Mouse (Mus musculus) left cerebral cortex, adult 18-20 months (tissue): ENCODE measurements around the gene Tnip2. TPM values are rescaled to one million over a fixed set of nuclear protein-coding genes. Genes with fewer than 3 reads are reported as not detected.
A peak's percentile ranks its signal among the peaks of the same experiment; 100 is the strongest.

Experiments
- DNase-seq, 2 experiments: peaks; one replicate each; pipeline ENCODE4 v3.0.0; 2021 to 2022; ENCODE audit warnings: low spot score in 2 of 2, mixed read lengths in 1 of 2
- long read RNA-seq, 2 experiments: library from polyadenylated mRNA; stranded (forward); transcript quantifications; one replicate each; pipeline ENCODE4 v2.0.0; 2021
- total RNA-seq, 2 experiments: library from RNA; stranded (reverse); gene quantifications; 2 replicates each; pipeline ENCODE4 v1.2.3; 2021

The Tnip2 gene
- total RNA-seq: 10 to 100 TPM; 20.2 to 22.0 TPM
- long read RNA-seq, experiment 1, transcript Tnip2-202 (6 exons, 1,987 nt): major isoform, 8 of 25 reads
- long read RNA-seq, experiment 1, partial matches to known transcripts: 1 of 25 reads
- long read RNA-seq, experiment 1, other reads (novel, unspliced or antisense): 15 of 25 reads
- long read RNA-seq, experiment 2, transcript Tnip2-202 (6 exons, 1,987 nt): major isoform, 6 of 12 reads
- long read RNA-seq, experiment 2, partial matches to known transcripts: 1 of 12 reads
- long read RNA-seq, experiment 2, other reads (novel, unspliced or antisense): 3 of 12 reads

DNA sequence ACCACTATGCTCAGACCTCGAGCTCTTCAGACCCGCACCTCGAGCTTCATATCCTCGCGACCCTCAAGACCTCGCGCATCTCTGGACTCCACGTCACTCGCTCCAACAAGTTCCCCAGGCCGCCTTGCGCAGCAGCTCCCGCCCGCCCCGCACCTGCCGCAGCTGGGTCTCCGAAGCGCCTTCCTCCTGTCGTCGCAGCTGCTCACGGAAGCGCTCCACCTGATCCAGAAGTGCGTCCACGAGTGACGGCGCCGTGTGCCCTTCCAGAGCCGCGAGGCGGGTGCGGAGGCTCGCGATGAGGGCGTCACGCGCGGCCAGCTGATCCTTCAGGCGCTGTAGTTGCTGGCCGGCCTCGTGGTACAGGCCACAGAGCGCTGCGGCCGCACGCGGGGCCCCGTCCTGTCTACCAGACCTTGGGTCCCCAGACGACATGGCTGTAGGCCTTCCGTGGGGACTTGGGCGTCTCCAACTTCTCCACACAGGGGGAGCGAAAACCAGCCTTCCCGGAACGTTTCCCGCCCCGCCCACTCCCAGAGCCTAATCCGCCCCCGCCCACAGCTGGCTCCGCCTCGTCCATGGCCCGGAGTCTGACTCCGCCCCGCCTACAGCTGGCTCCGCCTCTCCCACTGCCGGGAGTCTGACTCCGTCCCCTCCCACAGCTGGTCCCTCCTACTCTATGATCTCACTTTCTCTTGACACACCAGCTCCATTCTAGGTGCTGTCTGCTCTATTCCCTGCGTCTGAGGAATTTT, at the start of gene Tnip2:
Gene Tnip2 (minus strand): TSS at position 526 of the 752 bp plus-strand sequence.
- peak; percentile 88 to 92 for DNase-seq

DNA sequence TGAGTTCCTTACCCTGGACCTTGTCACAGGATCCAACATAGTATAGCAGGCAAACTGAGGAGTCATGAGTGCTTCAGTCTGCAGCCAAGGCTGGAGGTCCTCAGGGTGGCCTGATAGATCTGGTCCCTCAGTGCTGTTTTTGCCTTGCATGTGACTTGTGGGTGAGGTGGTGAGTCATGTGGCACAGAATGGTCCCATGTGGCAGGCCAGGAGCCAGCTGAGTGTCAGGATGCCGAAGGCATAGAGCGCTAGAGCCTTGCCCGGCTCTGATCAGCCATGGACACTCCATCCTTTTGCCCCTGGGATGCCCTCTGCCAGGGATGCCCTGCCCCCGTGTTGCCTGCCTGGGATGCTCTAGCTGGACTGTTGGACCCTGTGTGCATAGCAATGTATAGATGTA, 38.0 kb upstream of the Tnip2 start:
- no peak for DNase-seq

DNA sequence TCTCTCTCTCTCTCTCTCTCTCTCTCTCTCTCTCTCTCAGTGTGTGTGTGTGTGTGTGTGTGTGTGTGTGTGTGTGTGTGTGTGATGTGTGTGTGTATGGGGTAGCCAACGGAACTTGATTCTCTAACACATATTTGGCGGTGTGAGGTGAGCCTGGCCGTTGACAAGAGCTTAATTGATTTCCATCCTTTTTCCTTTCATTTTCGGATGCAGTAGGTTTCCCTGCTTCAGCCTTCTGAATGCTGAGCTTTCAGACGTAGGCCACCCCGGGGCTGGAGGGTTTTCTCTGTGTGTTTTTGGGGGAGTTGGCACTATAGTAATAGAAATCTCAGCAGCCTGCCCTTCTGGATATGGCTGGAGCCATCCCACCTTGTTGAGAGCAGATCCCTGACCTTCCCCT, 36.5 kb upstream of the Tnip2 start:
- DNase-seq: no peak

DNA sequence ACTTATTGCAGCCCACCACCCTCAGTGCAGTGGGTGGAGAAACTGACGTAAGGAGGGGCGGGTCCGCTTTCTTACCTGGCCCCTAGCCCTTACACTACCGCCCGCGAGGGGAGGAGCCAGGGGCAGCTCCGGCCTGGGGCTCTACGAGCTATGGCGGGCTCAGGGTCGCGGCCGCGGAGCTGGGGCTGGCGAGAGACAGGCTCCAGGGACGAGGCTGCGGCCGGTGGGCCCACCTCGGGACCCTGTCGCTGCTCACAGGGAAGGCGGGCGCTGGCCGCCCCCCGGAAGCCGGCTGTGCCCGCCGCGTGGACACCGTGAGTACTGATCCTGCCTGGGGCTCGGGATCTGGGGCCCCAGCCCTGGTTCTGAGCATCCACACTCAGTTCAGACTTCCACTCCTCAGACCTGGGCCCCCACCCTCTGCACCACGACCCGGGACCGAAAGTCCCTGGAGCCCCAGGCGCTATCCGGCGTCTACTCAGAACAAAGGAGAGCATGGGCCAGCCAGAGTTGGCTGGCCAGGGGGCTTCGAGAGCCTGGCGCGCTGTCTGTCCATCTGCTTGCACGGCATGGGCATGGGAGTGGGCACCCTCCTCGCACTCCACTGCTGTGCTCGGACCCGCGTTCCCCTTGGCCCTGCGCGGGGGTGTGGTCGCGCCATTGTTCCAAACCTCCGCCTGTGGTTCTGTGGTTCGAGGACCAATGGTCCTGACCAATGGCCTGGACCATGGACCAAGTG, 35.9 kb upstream of the Tnip2 start:
- no peak for DNase-seq

DNA sequence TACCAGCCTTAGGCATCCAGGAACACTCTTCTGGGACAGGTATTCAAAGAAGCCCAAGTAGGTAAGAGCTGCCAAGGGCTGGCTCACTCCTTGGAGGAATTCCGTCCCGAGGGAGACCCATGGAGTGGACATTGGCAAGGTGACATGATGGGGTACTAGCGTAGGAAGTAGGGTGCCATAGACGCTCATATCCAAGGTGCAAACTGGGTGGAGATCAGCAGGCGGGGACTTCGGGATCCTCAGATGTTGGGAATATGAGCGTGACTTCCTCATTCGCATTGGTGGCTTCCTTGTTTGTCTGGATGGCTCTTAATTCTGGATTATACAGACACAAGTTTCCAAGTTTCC, 35.3 kb upstream of the Tnip2 start:
- no peak for DNase-seq

DNA sequence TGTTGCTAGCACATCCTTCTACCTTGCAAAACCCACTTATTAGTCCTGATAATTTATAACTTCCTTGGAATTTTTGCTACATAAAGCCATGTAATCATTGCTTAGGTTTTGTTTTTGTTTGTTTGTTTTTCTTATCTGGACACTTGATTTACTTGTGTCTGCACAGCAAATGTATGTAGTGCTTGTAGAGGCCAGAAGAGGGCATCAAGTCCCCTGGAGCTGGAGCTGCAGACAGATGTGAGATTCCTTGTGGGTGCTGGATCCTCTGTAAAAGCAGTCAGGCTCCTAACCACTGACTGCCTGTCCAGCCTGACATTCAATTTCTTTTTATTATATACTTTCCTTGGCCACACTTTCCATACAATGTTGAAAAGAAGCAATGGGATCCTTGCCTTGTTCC, 33.6 kb upstream of the Tnip2 start:
- no peak for DNase-seq

DNA sequence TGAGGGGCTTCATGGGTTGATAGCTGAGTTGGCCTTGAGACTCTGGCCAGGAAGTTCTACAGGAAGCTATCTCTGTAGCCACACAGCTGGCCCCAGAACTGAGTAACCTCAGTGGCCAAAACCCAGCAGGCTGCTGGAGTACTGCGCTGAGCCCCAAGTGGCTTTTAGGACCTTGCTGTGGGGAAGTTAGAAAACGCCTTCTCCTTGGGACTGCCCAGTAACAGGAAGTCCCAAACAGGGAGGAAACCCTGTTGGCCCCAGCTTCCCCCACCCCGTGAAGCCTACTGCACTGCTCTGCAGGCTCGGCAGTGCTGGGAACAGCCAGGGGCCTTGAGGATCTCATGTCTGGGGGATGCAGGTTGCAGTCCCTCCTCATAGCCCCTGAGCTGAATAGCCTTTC, 29.3 kb upstream of the Tnip2 start:
- DNase-seq: no peak

DNA sequence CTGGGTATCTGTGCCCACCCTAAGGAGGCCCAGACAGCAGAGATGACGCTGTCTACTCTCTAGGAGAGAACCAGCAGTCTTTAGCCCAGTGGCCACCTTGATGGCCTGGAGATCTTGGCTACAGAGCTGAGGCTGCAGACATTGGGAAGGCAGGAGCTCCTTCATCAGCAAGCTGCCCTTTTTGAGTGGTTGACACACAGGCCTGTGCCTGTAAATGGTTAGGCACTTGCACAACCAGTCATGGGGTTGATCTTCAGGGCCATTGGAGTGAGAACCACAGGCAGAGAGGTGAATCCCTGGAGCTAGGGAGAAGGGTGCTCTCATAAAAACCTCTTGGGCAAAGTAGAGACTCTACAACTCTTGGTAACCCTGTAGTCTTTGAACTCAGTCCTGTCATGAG, 28.4 kb upstream of the Tnip2 start:
- no peak for DNase-seq

DNA sequence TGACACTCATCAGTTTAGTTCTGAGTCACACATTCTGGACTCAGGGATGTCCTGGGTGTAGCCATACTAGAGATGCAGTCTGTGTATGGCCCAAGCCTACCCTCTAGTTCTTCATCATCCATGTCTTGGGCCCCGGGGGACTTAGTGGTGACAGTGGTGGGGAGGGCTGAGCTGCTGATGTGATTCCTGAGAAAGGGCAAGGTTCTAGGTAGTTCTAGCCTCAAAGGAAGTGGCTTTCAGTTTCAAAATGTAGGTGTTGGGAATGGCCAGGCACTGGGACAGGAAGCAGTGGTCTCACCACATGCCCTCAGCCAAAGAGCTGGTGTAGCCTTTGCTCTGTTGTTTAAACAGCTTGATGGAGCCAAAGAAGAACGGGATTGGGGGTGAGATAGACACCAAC, 25.3 kb upstream of the Tnip2 start:
- no peak for DNase-seq

DNA sequence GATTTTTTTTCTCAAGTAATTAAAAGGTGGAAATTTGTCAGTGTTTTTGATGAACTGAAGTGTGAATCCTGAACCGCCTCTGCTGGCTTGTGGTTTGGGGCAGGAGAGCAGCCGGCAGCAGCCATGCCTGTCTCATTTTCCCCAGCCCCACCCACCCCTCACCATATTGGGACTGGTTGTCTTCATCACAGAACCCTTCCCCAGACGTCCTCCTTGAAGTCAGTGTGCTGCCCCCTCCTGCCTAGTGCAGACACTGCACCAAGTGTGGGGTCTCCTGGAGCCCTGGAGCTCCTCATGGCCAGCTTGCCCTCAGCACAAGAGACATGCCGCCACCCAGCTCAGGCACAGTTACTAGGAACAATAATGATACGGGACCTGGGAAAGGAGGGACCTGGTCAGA, 24.7 kb upstream of the Tnip2 start:
- DNase-seq: no peak

DNA sequence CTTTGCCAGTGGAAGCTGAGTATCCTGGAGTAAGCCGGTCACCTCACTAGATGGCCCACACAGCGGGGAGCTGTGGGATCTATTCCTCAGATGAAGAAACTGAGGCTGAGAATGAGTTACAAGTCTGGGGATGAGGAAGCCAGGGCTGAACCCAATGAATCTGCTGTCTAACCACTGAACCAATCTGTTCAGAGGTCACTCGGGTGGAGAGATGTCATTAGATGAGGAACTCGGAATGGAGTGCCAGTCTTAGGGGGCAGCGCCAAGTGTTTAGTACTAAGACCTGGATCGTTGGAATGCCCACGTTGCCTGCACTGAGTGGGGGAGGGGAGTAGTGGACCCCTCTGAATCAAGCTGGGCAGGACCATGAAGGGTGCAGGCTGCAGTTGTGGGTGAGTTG, 24.3 kb upstream of the Tnip2 start:
- no peak for DNase-seq

DNA sequence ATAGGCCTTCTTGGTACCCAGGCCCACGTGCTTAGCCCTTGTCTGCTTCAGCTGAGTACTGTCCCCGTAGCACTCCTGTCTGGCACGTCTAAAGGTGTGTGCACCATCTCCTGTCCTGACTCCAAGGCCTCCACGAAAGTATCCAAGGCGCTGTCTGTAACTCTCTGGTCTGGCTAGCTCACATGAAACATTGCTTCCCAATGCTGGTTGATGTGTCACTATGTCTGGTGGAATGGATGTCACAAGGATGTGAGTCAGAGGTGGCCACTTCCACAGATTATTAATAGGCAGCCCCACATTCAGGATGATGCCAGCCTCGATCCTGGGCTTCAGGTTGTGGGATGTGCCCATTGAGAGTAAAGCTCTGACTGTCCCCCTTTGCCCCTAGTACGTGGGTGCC, 22.0 kb upstream of the Tnip2 start:
- no peak for DNase-seq

DNA sequence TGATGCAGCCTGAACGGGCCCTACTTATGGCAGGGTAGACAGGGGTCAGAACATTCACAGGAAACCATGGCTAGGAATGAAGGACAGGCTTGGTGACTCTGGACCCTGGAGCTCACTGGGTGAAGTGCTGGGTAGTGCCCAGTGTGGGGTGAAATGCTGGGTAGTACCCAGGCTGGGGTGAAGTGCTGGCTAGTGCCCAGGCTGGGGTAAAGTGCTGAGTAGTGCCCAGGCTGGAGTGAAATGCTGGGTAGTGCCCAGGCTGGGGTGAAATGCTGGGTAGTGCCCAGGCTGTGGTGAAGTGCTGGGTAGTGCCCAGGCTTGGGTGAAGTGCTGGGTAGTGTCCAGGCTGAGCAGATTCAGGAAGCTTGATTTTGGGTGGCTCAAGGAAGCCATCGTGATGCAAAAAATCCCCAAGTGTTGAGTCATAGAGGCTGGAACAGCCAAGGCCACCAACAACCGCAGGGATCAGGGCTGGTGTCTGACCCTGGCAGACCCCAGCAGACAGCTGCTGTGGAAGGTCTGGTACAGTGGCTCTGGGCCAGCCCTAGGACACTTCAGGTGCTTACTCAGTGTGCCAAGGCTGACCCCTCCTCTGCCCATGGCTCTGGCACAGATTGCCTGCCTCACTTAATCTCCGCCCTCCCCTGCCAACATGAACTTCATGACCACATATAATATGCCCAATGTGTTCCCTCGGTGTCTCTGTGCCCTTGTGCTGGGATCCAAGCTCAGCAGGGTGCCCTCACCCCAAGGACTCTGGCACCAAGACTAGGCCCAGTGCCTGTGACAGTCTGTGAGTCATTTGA, 21.2 kb upstream of the Tnip2 start:
- no peak for DNase-seq

DNA sequence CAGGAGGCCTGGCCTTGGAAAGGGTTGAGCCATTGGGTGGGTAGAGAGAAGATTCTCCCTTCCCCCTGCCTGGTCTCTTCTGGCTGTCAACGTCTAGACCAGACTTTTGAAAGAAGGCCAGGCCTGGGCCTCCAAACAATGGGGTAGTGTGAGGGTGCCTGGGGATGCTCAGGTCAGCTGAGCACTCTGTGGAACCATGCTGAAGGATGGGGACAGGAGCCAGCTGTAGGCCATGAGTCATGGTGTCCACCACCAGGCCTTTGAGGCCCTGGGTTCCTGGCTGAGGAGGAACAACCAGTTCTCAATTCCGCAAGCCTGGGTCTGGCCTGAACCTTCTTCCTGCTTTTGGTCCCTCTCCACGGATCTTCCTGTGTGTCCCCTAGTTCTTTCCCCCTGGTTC, 20.0 kb upstream of the Tnip2 start:
- peak in 1 of 2 experiments; percentile 31 for DNase-seq

DNA sequence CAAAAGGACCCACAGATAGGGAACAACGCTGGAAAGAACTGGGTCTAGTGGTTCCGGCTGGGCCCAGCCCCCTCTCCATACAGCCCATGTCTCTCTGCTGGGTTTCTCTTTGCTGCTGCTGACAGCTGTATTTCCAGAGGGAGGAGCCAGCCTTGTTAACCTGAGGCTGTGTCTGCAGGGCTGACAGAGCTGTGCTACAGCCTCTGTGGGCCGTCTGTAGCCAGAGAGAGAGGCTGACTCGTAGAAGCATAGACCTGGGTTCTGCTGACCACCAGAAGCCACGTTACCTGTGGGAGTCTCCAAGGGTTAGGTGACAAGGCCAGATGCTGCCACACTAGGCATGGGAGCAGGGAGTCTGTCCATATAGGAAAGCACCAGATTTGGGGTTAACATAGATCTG, 19.3 kb upstream of the Tnip2 start:
- DNase-seq: no peak

DNA sequence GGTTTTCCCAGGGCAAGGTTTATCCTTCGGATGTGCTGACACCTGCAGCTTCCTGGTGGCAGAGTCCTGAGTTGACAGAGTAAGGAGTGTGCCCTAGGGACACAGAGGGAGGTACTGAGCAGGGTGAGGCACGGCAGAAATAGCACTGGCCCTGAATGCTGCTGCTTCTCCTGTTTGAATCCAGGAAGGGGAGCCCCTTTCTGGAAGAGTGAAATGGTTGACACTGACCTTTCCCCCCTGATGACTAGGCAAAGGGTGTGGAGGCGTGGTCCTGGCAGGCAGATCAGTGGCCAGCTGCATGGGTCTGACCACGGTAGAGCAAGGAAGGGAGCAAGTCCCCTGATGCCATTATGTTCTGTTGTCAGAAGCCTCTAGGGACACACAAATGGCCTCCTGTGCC, 16.9 kb upstream of the Tnip2 start:
- no peak for DNase-seq

DNA sequence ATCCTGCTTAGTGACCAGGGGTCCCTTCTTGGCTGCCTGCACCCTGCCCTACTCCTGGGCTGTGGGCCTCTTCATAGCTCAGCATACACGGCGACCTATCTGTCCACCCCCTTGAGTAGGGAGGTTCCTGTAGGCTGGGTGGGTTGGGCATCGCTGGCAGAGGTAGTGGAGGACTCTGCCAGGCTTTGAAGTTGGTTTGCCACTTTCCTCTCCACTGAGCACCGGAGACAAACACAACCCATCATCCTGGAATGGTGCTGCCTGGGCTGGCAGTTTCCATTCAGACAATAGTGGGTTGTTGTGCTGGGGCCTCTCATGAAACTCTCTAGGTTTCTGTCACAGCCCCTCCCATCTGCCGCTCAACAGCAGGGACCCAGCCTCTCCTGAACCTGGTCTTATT, 16.3 kb upstream of the Tnip2 start:
- DNase-seq: no peak

DNA sequence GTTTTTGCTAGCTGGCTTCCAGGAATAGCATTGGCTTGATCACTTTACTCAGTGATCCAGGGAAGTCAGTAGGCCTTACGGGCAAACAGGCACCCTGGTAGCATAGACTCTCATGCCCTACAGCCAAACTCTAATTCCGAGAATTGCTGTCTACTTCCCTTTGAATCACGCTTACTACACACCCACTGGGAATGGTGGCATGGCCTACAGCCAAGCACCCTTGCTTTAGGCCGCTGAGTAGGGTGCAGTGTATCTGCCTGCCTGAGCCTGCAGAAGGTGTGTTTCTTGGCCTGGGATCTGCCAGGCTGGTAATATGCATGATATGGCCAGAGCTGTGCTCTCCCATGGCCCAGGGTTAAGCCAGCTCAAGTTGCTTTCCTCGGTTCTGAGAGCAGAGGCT, 14.9 kb upstream of the Tnip2 start:
- DNase-seq: no peak

DNA sequence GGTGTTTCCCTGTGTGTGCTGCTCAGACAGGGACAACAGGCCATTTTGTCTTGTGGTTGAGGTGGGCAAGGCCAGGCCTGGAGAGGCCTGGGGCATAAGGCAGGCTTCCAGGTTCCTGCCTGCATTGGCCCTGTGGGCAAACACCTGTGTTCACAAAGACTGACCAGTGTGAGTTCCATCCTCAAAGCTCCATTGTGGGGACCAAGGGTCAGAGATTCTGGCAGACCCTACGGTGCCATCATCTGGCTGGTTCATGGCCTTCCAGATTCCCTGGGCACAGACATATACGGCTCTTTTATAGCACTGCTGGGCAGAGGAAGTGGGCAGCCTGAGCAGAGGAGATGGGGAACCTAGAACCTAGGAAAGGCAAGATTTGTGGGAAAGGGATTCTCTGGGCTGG, 13.6 kb upstream of the Tnip2 start:
- no peak for DNase-seq

DNA sequence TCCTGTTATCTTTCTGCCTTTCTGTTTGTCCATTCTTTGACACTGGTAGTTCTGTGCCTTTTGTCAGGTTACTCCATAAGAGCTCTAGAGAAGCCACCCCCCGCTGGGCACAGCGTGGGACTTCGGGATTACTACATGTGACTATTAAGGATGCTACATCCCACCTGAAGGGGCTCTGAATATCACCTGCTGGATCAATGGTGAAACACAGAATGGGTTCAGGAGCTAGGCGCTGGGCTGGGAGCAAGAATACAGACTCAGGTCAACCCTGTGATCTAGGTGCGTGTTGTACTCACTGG, 12.6 kb upstream of the Tnip2 start:
- DNase-seq: no peak

DNA sequence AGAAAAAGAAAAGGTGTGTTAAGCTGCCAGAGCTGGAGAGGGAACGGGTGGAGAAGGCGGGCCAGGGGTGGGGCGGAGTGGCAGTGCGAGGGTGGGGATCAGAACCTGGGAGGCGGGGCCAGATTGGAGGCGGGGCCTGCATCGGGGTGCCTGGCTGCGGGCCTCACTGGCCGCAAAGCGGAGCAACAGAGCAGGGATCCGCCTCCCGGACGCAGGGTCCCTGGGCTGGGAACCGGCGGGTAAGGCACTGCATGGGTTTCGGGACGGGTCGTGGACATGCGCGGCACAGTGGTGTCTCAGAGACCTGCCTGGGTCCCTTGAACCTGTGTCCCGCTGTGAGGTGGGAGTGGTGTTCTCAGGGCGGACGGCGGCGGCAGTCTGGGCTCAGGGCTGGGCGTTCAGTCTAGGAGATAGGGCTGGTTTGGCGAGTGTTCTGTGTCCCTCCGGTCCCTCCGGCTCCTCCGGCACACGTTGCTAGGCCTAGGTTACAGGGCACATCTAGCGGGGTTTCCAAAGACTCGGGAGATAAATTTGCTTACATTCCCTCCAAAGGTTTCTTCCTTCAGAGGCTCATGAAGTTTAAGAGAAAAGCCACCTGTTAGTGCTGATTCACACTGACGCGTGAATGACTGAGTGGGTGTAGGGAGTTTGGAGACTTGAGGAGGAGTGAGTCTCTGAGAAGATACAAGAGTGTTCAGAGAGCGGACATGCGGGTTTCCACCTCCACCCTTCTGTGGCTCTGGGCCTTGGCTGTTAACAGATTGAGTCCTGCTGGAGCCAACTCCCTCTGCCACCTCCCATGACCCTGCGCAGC, 12.1 kb upstream of the Tnip2 start, which contains the start of gene Sh3bp2:
Gene Sh3bp2 (plus strand): TSS at position 176 of the 814 bp plus-strand sequence.
- peak; percentile 76 to 81 for DNase-seq
